Mouse (Mus musculus): Measurements from ENCODE around the gene Vrk2.

DNA sequence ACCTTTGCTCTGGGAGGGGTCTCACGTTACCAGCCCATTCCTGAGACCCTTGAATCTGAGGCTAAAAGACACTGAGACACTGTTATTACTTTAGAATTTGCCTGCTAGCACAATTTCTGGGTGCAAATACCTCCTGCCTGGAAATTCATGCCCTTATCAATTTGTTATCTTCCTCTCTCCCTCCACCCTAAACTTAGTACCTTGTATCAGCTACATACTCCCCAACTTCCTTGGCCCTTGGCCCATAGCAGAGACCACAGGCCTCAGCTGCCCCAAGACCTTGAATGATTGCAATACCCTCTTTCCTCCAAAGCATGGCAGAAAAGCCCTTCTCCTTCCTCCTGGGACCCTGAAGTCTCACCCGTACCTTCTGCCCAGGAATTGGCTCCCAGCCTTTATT, 142.6 kb downstream of the Vrk2 start:
- TF ChIP-seq TAL1 (conservative IDR thresholded peaks at IDR 0.05; ENCODE audit: low read depth, low read length) = no peak
- no peak for TF ChIP-seq GATA1 (IDR thresholded peaks at IDR 0.05; ENCODE audit: borderline replicate concordance, low read length)
- no peak for TF ChIP-seq CTCF (IDR thresholded peaks at IDR 0.05; ENCODE audit: low read depth, low read length)
- TF ChIP-seq GATA2 (IDR thresholded peaks at IDR 0.05; ENCODE audit: borderline replicate concordance, low read depth, low read length) = no peak

Measured in G1E (cell line).